Mouse (Mus musculus) liver, embryonic 14.5 days (tissue): Measurements from ENCODE around the gene Pgc.

Experiments used
- CTCF ChIP-seq: IDR thresholded peaks from 2 replicates; pipeline ENCODE4 v1.5.1; 2016; ENCODE audit warnings: antibody characterized with exemption, low read depth, control low read depth
- EP300 ChIP-seq: IDR thresholded peaks from 2 replicates; pipeline ENCODE4 v1.6.1; 2016; ENCODE audit warnings: antibody characterized with exemption, low read depth

GRCm38 (mm10) chr17:47780470-47780869, 53.8 kb downstream of the Pgc start:
- TF ChIP-seq EP300 (no peak), CTCF (no peak)
